Mouse (Mus musculus) intestine, embryonic 14.5 days (tissue): ENCODE measurements at regions not wholly inside any gene's neighbourhood (a gene's known extent, or its start where the extent isn't known, plus 50 kb on each side); places are given as distances from the start of the nearest gene placed in this dataset.

Experiments used
- ATAC-seq: fragments of 200-750 bp; cut with Nextera tagmentation; replicated peaks from 2 replicates; pipeline ENCODE4 v1.8.0; 2017; ENCODE audit warnings: low read depth, moderate number of reproducible peaks, moderate TSS enrichment, moderate library complexity; ENCODE audit not compliant: low FRiP score, low TSS enrichment
- DNase-seq: peaks from one replicate; pipeline ENCODE4 v3.0.0-alpha.2; 2018; ENCODE audit warnings: low spot score
- H3K27ac ChIP-seq: fragments of 300-500 bp; sonication (generic); 2 replicates; pipeline ENCODE4 v1.5.1; 2014; ENCODE audit warnings: low read depth, mild to moderate bottlenecking, control low read depth
- H3K27me3 ChIP-seq: fragments of 300-500 bp; sonication (generic); replicated peaks from 2 replicates; pipeline ENCODE4 v1.6.1; 2014; ENCODE audit warnings: low read length, control low read depth; ENCODE audit not compliant: control insufficient read depth, insufficient read depth
- H3K36me3 ChIP-seq: fragments of 300-500 bp; sonication (generic); 2 replicates; pipeline ENCODE4 v1.6.1; 2014; ENCODE audit warnings: low read length, control low read depth; ENCODE audit not compliant: control insufficient read depth, insufficient read depth
- H3K4me1 ChIP-seq: fragments of 300-500 bp; sonication (generic); replicated peaks from 2 replicates; pipeline ENCODE4 v1.6.1; 2014; ENCODE audit warnings: low read length, control low read depth, mixed read lengths; ENCODE audit not compliant: control insufficient read depth, insufficient read depth
- H3K4me2 ChIP-seq: fragments of 300-500 bp; sonication (generic); 2 replicates; pipeline ENCODE4 v1.6.1; 2014; ENCODE audit warnings: low read length
- H3K4me3 ChIP-seq: fragments of 300-500 bp; sonication (generic); 2 replicates; pipeline ENCODE4 v1.5.1; 2014; ENCODE audit warnings: low read depth, low read length, control low read depth, mixed read lengths
- H3K9ac ChIP-seq: fragments of 300-500 bp; sonication (generic); 2 replicates; pipeline ENCODE4 v1.6.1; 2014; ENCODE audit warnings: mild to moderate bottlenecking, low read length
- H3K9me3 ChIP-seq: fragments of 300-500 bp; sonication (generic); 2 replicates; pipeline ENCODE4 v1.6.1; 2016; ENCODE audit warnings: low read length, control low read depth; ENCODE audit not compliant: control insufficient read depth
- WGBS: fragments of 180-500 bp; shearing (Covaris S2); extraction: QIAGEN DNeasy Blood & Tissue Kit; methylation state at CpG from one replicate; pipeline ENCODE4 v1.1.7; 2014; 5-methylcytosine and 5-hydroxymethylcytosine counted together

- Histone ChIP-seq H3K4me3 (no peak overlapping the region), H3K36me3 (no peaks in the 10 kb centered on the region), H3K9ac (no peak overlapping the region), H3K4me2 (no peak overlapping the region), H3K27me3 (no peaks in the 10 kb centered on the region), H3K4me1 (peaks cover 19% of the 10 kb centered on the region), H3K27ac (no peak overlapping the region), H3K9me3 (no peaks in the 10 kb centered on the region)
- no peak for ATAC-seq
- DNase-seq, result no peak
- WGBS, result 7% methylated on average over 6 of the region's 6 CpGs
Measured at GRCm38 (mm10) chr4:150743103-150743502, 91.1 kb upstream of the Slc45a1 start.

- WGBS, result 82% methylated on average over 4 of the region's 4 CpGs
- Histone ChIP-seq H3K36me3 (no peaks in the 10 kb centered on the region), H3K27me3 (no peaks in the 10 kb centered on the region), H3K9ac (no peak overlapping the region), H3K9me3 (no peaks in the 10 kb centered on the region), H3K4me1 (peaks cover 19% of the 10 kb centered on the region), H3K4me2 (no peak overlapping the region), H3K27ac (no peak overlapping the region), H3K4me3 (no peak overlapping the region)
- ATAC-seq (no peak), DNase-seq (no peak)
Measured at GRCm38 (mm10) chr4:150741810-150742209, 89.8 kb upstream of the Slc45a1 start.

- DNase-seq (no peak), ATAC-seq (peak; percentile 21; the same call in 1 of the 2 replicates)
- Histone ChIP-seq H3K27me3 (no peaks in the 10 kb centered on the region), H3K4me2 (no peak overlapping the region), H3K4me1 (peaks cover 5% of the 10 kb centered on the region), H3K9me3 (no peaks in the 10 kb centered on the region), H3K36me3 (no peaks in the 10 kb centered on the region), H3K9ac (no peak overlapping the region), H3K4me3 (no peak overlapping the region), H3K27ac (no peak overlapping the region)
- WGBS, result 36% methylated on average over 8 of the region's 8 CpGs
Measured at GRCm38 (mm10) chr4:150740167-150740566, 88.2 kb upstream of the Slc45a1 start.

GRCm38 (mm10) chr4:150738736-150739135 lies 86.8 kb upstream of the Slc45a1 start:
- Histone ChIP-seq H3K9me3 (no peaks in the 10 kb centered on the region), H3K4me2 (no peak overlapping the region), H3K4me3 (no peak overlapping the region), H3K4me1 (peaks cover 5% of the 10 kb centered on the region), H3K27me3 (no peaks in the 10 kb centered on the region), H3K27ac (no peak overlapping the region), H3K36me3 (no peaks in the 10 kb centered on the region), H3K9ac (no peak overlapping the region)
- DNase-seq (no peak), ATAC-seq (no peak)
- 90% methylated on average over 9 of the region's 9 CpGs for WGBS

- Histone ChIP-seq H3K36me3 (no peaks in the 10 kb centered on the region), H3K9ac (no peak overlapping the region), H3K27me3 (no peaks in the 10 kb centered on the region), H3K4me3 (no peak overlapping the region), H3K4me2 (no peak overlapping the region), H3K9me3 (no peaks in the 10 kb centered on the region), H3K27ac (peak overlapping the region; percentile 70), H3K4me1 (peaks cover 6% of the 10 kb centered on the region; the same call in 1 of the 2 replicates)
- 5% methylated on average over 12 of the region's 12 CpGs for WGBS
- DNase-seq (no peak), ATAC-seq (no peak)
Measured at GRCm38 (mm10) chr4:150730061-150730812, 78.3 kb upstream of the Slc45a1 start.

GRCm38 (mm10) chr4:150726539-150726938 lies 74.6 kb upstream of the Slc45a1 start:
- H3K36me3 ChIP-seq, result no peaks in the 10 kb centered on the region
- H3K27me3 ChIP-seq, result no peaks in the 10 kb centered on the region
- H3K9ac ChIP-seq, result no peak overlapping the region
- H3K4me2 ChIP-seq, result no peak overlapping the region
- no peaks in the 10 kb centered on the region for H3K9me3 ChIP-seq
- no peak for ATAC-seq
- no peak overlapping the region for H3K27ac ChIP-seq
- H3K4me1 ChIP-seq, result peaks cover 8% of the 10 kb centered on the region; the same call in 1 of the 2 replicates
- 64% methylated on average over 4 of the region's 4 CpGs for WGBS
- no peak for DNase-seq
- H3K4me3 ChIP-seq, result no peak overlapping the region

- no peaks in the 10 kb centered on the region for H3K9me3 ChIP-seq
- no peaks in the 10 kb centered on the region for H3K27me3 ChIP-seq
- H3K27ac ChIP-seq, result no peak overlapping the region
- H3K4me2 ChIP-seq, result no peak overlapping the region
- WGBS, result 78% methylated on average over 3 of the region's 3 CpGs
- H3K4me1 ChIP-seq, result peaks cover 8% of the 10 kb centered on the region; the same call in 1 of the 2 replicates
- DNase-seq, result no peak
- H3K36me3 ChIP-seq, result no peaks in the 10 kb centered on the region
- H3K9ac ChIP-seq, result no peak overlapping the region
- no peak overlapping the region for H3K4me3 ChIP-seq
- no peak for ATAC-seq
Measured at GRCm38 (mm10) chr4:150726136-150726480, 74.1 kb upstream of the Slc45a1 start.

- WGBS, result 78% methylated on average over 17 of the region's 17 CpGs
- Histone ChIP-seq H3K4me1 (peaks cover 8% of the 10 kb centered on the region; the same call in 1 of the 2 replicates), H3K9me3 (no peaks in the 10 kb centered on the region), H3K4me2 (no peak overlapping the region), H3K9ac (no peak overlapping the region), H3K4me3 (no peak overlapping the region), H3K36me3 (no peaks in the 10 kb centered on the region), H3K27me3 (no peaks in the 10 kb centered on the region), H3K27ac (no peak overlapping the region)
- ATAC-seq (no peak), DNase-seq (no peak)
Measured at GRCm38 (mm10) chr4:150725443-150726135, 73.6 kb upstream of the Slc45a1 start.
